Mouse (Mus musculus) liver, embryonic 14.5 days (tissue): ENCODE measurements at regions not wholly inside any gene's neighbourhood (a gene's known extent, or its start where the extent isn't known, plus 50 kb on each side); places are given as distances from the start of the nearest gene placed in this dataset.

Source experiments
- CTCF ChIP-seq: IDR thresholded peaks from 2 replicates; pipeline ENCODE4 v1.5.1; 2016; ENCODE audit warnings: antibody characterized with exemption, low read depth, control low read depth
- EP300 ChIP-seq: IDR thresholded peaks from 2 replicates; pipeline ENCODE4 v1.6.1; 2016; ENCODE audit warnings: antibody characterized with exemption, low read depth

DNA sequence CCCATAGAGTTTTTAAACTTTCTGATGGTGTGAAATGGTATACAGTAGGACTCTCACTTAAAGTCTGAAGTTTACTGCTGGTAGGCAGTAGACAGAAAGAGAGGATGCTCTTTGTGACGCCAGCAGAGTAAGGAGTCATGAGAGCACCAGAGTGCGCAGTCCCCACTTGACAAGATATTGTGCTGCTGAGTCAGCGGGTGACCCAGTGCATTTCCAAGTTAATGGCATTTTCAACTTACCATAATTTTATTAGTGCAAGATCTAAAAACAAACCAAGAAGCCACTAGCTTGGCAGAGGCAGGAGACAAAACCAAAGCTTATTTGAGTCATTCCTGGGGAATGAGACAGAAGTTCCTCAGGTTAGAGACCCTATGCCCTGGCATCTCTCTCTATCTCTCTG lies 213.5 kb downstream of the Etnk1 start:
- TF ChIP-seq CTCF (no peak), EP300 (no peak)
